8 mouse cellular contexts compared by ENCODE assay signal in genomic region chr3:53863383-53864220, GRCm38 (mm10). TPM values are rescaled to one million over a fixed set of nuclear protein-coding genes. Genes with fewer than 3 reads are reported as not detected.
DNase-seq lines count a peak whose midpoint lies in the region; ATAC-seq and TF ChIP-seq lines count a peak whose summit lies in the region.

TSS of gene Ufm1 (minus strand) at chr3:53863830.

- peaks cover 12% of the 10 kb centered on the region for H3K4me1 ChIP-seq in hindbrain, embryonic 10.5 days (replicated peaks)
- H3K4me1 ChIP-seq in lung, postnatal 0 days (ENCODE audit: insufficient read depth, low read depth, low read length) = peaks cover 5% of the 10 kb centered on the region; the same call in 1 of the 2 replicates

- H3K27me3 ChIP-seq in hindbrain, embryonic 10.5 days (ENCODE audit: insufficient read depth, poor library complexity, severe bottlenecking) = no peaks in the 10 kb centered on the region
- no peaks in the 10 kb centered on the region for H3K27me3 ChIP-seq in lung, postnatal 0 days (replicated peaks; ENCODE audit: insufficient read depth, low read length)

- H3K4me3 ChIP-seq in hindbrain, embryonic 10.5 days = peak within 1 kb of the TSS; percentile 94
- H3K4me3 ChIP-seq in lung, postnatal 0 days (ENCODE audit: low read depth, low read length) = peak within 1 kb of the TSS; percentile 77

- peak within 1 kb of the TSS; percentile 63 for H3K4me2 ChIP-seq in lung, postnatal 0 days (replicated peaks; ENCODE audit: low read depth, low read length)

- peak within 1 kb of the TSS; percentile 76 for H3K9ac ChIP-seq in lung, postnatal 0 days (replicated peaks; ENCODE audit: low read depth)

- peaks cover 34% of the 10 kb centered on the region for H3K36me3 ChIP-seq in hindbrain, embryonic 10.5 days
- H3K36me3 ChIP-seq in lung, postnatal 0 days (ENCODE audit: insufficient read depth, low read length) = peaks cover 13% of the 10 kb centered on the region; the same call in 1 of the 2 replicates

- peak; percentile 100 for ATAC-seq in frontal cortex, adult (ENCODE audit: low TSS enrichment)
- peak; percentile 100 for ATAC-seq in lung, postnatal 0 days

- under 1% methylated on average over 58 of the region's 58 CpGs for WGBS in hindbrain, embryonic 10.5 days
- WGBS in lung, postnatal 0 days = under 1% methylated on average over 58 of the region's 58 CpGs

- TF ChIP-seq EP300 in lung, postnatal 0 days (IDR thresholded peaks at IDR 0.05) = peak; percentile 93

- DNase-seq in MN1 (ENCODE audit: low spot score) = peak; percentile 97
- peak; percentile 95 for DNase-seq in cerebellum, adult 9-10 months
- DNase-seq in hindbrain, embryonic 10.5 days (ENCODE audit: low spot score) = peak; percentile 92
- peak; percentile 96 for DNase-seq in layer of hippocampus, adult 9-11 months
- peak; percentile 99 for DNase-seq in lung, postnatal 0 days (ENCODE audit: low spot score)
- DNase-seq in ovary, postnatal 14 days (ENCODE audit: low spot score) = peak; percentile 82
- peak; percentile 92 for DNase-seq in thymus, postnatal 14 days

- H3K27ac ChIP-seq in hindbrain, embryonic 10.5 days = peak within 1 kb of the TSS; percentile 96
- H3K27ac ChIP-seq in lung, postnatal 0 days (ENCODE audit: low read length) = peak within 1 kb of the TSS; percentile 12; the same call in 1 of the 2 replicates

- H3K9me3 ChIP-seq in hindbrain, embryonic 10.5 days = no peaks in the 10 kb centered on the region
- no peaks in the 10 kb centered on the region for H3K9me3 ChIP-seq in lung, postnatal 0 days (ENCODE audit: low read length)

- 0 out of 2 replicates have a peak, but pooled peaks have one; percentile 24 for TF ChIP-seq CTCF in lung, postnatal 0 days (IDR thresholded peaks at IDR 0.05)

RNA-seq across cellular contexts. Expression of gene Ufm1, which starts in this region (rescaled TPM):
- 91.3 and 99.3 TPM in 2 replicates for polyA plus RNA-seq in hindbrain, embryonic 10.5 days (2016; fragmentation: Nextera tagmentation; extraction: Ambion mirVana)
- 89.7 and 91.3 TPM in 2 replicates for polyA plus RNA-seq in lung, postnatal 0 days (2015; fragmentation: Nextera tagmentation; extraction: Ambion mirVana)

Comparison
In these comparisons a context has a peak if more than half of its experiments do, and no peak if none do; other contexts are left out.
1. Peak in every context shown above with its lines: DNase-seq, ATAC-seq, H3K4me3 ChIP-seq and H3K27ac ChIP-seq.